In genomic region chrX:155256856-155257255, GRCm38 (mm10) we compare ENCODE assay signal across 25 mouse cellular contexts.
"Had no signal": no experiment of that assay in that cellular context is flagged by ENCODE, and none has a peak within 500 bp of the region (broad histone marks: within the 10 kb centered on the region; RNA-seq: fewer than 3 reads in every experiment).

No protein-coding gene starts in this region.

- H3K9me3 ChIP-seq: heart, embryonic 12.5 days; heart, embryonic 13.5 days; heart, embryonic 15.5 days; hindbrain, embryonic 10.5 days; hindbrain, embryonic 12.5 days; hindbrain, embryonic 13.5 days; hindbrain, embryonic 15.5 days; intestine, embryonic 15.5 days; kidney, embryonic 15.5 days had no signal

- H3K4me1 ChIP-seq: heart, embryonic 12.5 days; heart, embryonic 13.5 days; heart, embryonic 15.5 days; hindbrain, embryonic 10.5 days; hindbrain, embryonic 12.5 days; hindbrain, embryonic 13.5 days; hindbrain, embryonic 15.5 days; intestine, embryonic 15.5 days; kidney, embryonic 15.5 days had no signal

- DNase-seq: heart, postnatal 10 days; heart, postnatal 14 days; heart, postnatal 36 days; kidney, adult 11 months; kidney, adult 18-20 months; kidney, postnatal 10 days; kidney, postnatal 14 days; kidney, postnatal 25 days; kidney, postnatal 4 days; layer of hippocampus, adult 9-11 months; layer of hippocampus, postnatal 36 days had no signal

- H3K27ac ChIP-seq: heart, embryonic 13.5 days; heart, embryonic 15.5 days; hindbrain, embryonic 10.5 days; hindbrain, embryonic 12.5 days; hindbrain, embryonic 13.5 days; hindbrain, embryonic 14.5 days; hindbrain, embryonic 15.5 days; hindbrain, postnatal 0 days; intestine, embryonic 15.5 days; kidney, embryonic 15.5 days; kidney, postnatal 0 days; layer of hippocampus, adult 2 months; left cerebral cortex, adult 2 months had no signal

- H3K36me3 ChIP-seq: heart, embryonic 12.5 days; heart, embryonic 13.5 days; heart, embryonic 15.5 days; hindbrain, embryonic 10.5 days; hindbrain, embryonic 12.5 days; hindbrain, embryonic 13.5 days; hindbrain, embryonic 15.5 days; intestine, embryonic 15.5 days; kidney, embryonic 15.5 days had no signal

- H3K27me3 ChIP-seq: heart, embryonic 12.5 days; heart, embryonic 13.5 days; heart, embryonic 15.5 days; hindbrain, embryonic 12.5 days; hindbrain, embryonic 13.5 days; hindbrain, embryonic 15.5 days; intestine, embryonic 15.5 days; kidney, embryonic 15.5 days had no signal

- H3K4me3 ChIP-seq: heart, embryonic 12.5 days; heart, embryonic 13.5 days; heart, embryonic 15.5 days; hindbrain, embryonic 10.5 days; hindbrain, embryonic 12.5 days; hindbrain, embryonic 13.5 days; hindbrain, embryonic 15.5 days; intestine, embryonic 15.5 days; kidney, embryonic 15.5 days; layer of hippocampus, adult 2 months; left cerebral cortex, adult 2 months had no signal

- H3K9ac ChIP-seq: heart, embryonic 12.5 days; heart, embryonic 13.5 days; heart, embryonic 15.5 days; hindbrain, embryonic 12.5 days; hindbrain, embryonic 13.5 days; hindbrain, embryonic 14.5 days; hindbrain, embryonic 15.5 days; intestine, embryonic 15.5 days; kidney, embryonic 15.5 days had no signal
